Mouse (Mus musculus): ENCODE data around the gene Olfr1020. TPM values are rescaled to one million over a fixed set of nuclear protein-coding genes. Genes with fewer than 3 reads are reported as not detected.

Olfr1020 gene
- not detected in 2 replicates for polyA plus RNA-seq (2015; fragmentation: Nextera tagmentation; extraction: Ambion mirVana)

DNA sequence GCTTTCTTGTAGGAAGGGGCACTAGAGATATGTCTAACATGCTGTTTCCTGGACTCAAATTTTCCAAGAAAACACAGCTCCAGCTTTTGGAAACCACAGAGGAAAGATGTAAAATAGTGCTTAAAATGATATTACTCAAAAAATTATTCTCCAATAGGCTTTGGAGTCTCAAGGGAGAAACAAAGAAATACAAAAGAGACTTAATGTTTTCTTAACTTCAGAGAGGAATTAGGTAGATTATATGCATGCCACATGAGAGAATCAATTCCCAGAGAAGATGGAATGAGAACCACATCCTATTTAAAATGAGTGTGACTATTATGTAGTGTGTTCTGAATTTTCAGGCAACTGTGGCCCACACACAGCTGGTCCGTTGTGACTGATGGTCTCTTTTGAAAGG, at the start of gene Olfr1020:
Gene Olfr1020 (plus strand): TSS at position 301 of the 400 bp plus-strand sequence.
- no peak for ATAC-seq (replicated peaks; ENCODE audit: low FRiP score, low read depth)
- no peaks in the 10 kb centered on the region for H3K9me3 ChIP-seq (replicated peaks; ENCODE audit: low read length)
- no peak within 1 kb of the TSS for H3K27ac ChIP-seq
- no peak within 1 kb of the TSS for H3K4me2 ChIP-seq (ENCODE audit: low read length)
- H3K4me1 ChIP-seq (replicated peaks; ENCODE audit: insufficient read depth, low read length), result no peaks in the 10 kb centered on the region
- H3K36me3 ChIP-seq (ENCODE audit: insufficient read depth, low read length), result no peaks in the 10 kb centered on the region
- WGBS, result 68% methylated on average over 1 of the region's 1 CpGs
- no peak within 1 kb of the TSS for H3K9ac ChIP-seq (ENCODE audit: low read depth, low read length)
- no peak for TF ChIP-seq CTCF (IDR thresholded peaks at IDR 0.05; ENCODE audit: low read depth)
- H3K27me3 ChIP-seq (ENCODE audit: insufficient read depth, low read length), result no peaks in the 10 kb centered on the region
- no peak within 1 kb of the TSS for H3K4me3 ChIP-seq (replicated peaks; ENCODE audit: low read depth, low read length)
- DNase-seq (ENCODE audit: low spot score), result no peak

DNA sequence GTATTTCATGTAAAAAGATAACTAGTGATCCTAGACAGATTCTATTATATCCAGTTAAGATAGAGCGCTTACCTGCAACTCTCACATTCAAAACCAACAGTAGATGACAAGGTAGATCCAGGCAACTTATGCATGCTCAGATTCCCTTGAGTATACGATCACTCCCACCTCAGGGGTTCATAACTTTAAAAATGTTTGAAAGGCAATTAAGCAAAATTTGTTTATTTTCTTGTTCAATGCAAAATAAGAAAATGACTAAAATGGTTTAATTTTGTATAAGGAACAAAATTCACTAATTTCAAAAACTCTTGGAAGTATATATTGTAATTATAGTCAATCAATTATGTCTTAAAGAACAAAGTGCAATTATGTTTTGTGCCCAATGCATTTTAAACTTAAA, 44.4 kb upstream of the Olfr1020 start, which contains the start of gene Olfr1016:
Gene Olfr1016 (minus strand): TSS at position 101 of the 400 bp plus-strand sequence.
- Histone ChIP-seq H3K27me3 (ENCODE audit: insufficient read depth, low read length) (no peaks in the 10 kb centered on the region), H3K4me3 (replicated peaks; ENCODE audit: low read depth, low read length) (no peak within 1 kb of the TSS), H3K9ac (ENCODE audit: low read depth, low read length) (no peak within 1 kb of the TSS), H3K36me3 (ENCODE audit: insufficient read depth, low read length) (no peaks in the 10 kb centered on the region), H3K4me1 (replicated peaks; ENCODE audit: insufficient read depth, low read length) (no peaks in the 10 kb centered on the region), H3K4me2 (ENCODE audit: low read length) (no peak within 1 kb of the TSS), H3K9me3 (replicated peaks; ENCODE audit: low read length) (no peaks in the 10 kb centered on the region), H3K27ac (no peak within 1 kb of the TSS)
- no peak for TF ChIP-seq CTCF (IDR thresholded peaks at IDR 0.05; ENCODE audit: low read depth)
- WGBS, result 87% methylated on average over 2 of the region's 2 CpGs
- DNase-seq (ENCODE audit: low spot score) (no peak), ATAC-seq (replicated peaks; ENCODE audit: low FRiP score, low read depth) (no peak)

DNA sequence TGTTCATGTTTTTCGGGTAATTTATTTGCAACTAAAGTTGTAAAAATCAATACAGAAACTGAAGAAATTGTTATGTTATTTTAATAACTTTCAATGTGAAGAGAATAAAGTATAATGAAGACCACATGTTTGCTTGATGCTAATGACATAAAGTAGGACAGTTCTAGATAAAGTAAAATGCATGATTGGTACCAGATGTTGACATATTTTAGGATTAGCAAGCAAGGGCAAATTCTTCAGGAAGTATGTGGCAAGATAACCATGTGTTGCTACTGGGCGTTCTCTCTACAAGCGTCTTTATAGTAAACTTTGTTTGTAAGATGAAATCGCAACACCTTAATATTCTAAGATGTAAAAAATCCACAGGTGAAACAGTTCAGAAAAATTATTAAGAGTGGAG, 42.3 kb upstream of the Olfr1020 start:
- ATAC-seq (replicated peaks; ENCODE audit: low FRiP score, low read depth) (no peak), DNase-seq (ENCODE audit: low spot score) (no peak)
- no peak for TF ChIP-seq CTCF (IDR thresholded peaks at IDR 0.05; ENCODE audit: low read depth)
- 88% methylated on average over 4 of the region's 4 CpGs for WGBS
- H3K36me3 ChIP-seq (ENCODE audit: insufficient read depth, low read length), result no peaks in the 10 kb centered on the region
- H3K9ac ChIP-seq (ENCODE audit: low read depth, low read length), result no peak overlapping the region
- no peak overlapping the region for H3K4me2 ChIP-seq (ENCODE audit: low read length)
- no peak overlapping the region for H3K4me3 ChIP-seq (replicated peaks; ENCODE audit: low read depth, low read length)
- no peaks in the 10 kb centered on the region for H3K4me1 ChIP-seq (replicated peaks; ENCODE audit: insufficient read depth, low read length)
- no peaks in the 10 kb centered on the region for H3K27me3 ChIP-seq (ENCODE audit: insufficient read depth, low read length)
- no peaks in the 10 kb centered on the region for H3K9me3 ChIP-seq (replicated peaks; ENCODE audit: low read length)
- H3K27ac ChIP-seq, result no peak overlapping the region

DNA sequence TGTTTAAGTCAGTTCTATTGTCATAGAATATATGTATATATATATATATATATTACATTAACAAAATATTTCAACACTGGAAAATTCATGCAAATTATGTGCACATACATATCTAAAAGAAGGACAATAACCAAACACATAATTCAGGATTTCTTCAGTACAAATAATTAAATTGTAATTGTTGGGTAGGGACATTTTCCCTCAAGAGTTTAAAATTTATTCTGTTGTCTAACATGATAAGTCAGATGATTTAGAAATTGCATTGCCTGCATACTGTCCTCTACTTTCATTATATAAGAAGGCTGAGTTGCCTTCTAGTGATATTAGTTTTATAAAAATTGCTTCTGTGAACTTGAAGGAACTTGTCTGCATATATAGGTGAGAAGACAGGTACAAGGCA, 28.7 kb upstream of the Olfr1020 start, which contains the start of gene Olfr1018:
Gene Olfr1018 (plus strand): TSS at position 301 of the 400 bp plus-strand sequence.
- Histone ChIP-seq H3K9me3 (replicated peaks; ENCODE audit: low read length) (no peaks in the 10 kb centered on the region), H3K9ac (ENCODE audit: low read depth, low read length) (no peak within 1 kb of the TSS), H3K36me3 (ENCODE audit: insufficient read depth, low read length) (no peaks in the 10 kb centered on the region), H3K4me3 (replicated peaks; ENCODE audit: low read depth, low read length) (no peak within 1 kb of the TSS), H3K4me1 (replicated peaks; ENCODE audit: insufficient read depth, low read length) (no peaks in the 10 kb centered on the region), H3K27ac (no peak within 1 kb of the TSS), H3K27me3 (ENCODE audit: insufficient read depth, low read length) (no peaks in the 10 kb centered on the region), H3K4me2 (ENCODE audit: low read length) (no peak within 1 kb of the TSS)
- no peak for TF ChIP-seq CTCF (IDR thresholded peaks at IDR 0.05; ENCODE audit: low read depth)
- no peak for DNase-seq (ENCODE audit: low spot score)
- no peak for ATAC-seq (replicated peaks; ENCODE audit: low FRiP score, low read depth)

DNA sequence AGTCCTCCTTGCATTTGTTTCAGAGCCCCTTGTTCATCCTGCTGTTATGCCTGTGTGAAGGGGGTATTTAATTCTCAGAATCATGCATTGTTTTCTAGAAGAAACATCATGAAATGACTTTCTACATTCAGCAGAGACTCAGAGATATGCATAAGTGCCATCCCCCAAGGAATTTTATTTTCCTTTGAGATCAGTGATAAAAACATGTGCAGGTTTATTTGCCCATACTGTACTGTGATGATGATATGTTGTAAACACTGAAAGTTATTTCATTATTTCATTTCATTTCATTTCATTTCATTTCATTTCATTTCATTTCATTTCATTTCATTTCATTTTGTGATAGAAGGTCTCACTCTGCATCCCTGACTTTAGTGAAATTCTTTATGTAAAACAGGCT, 1.4 kb upstream of the Olfr1020 start, which contains the start of gene Olfr1019:
Gene Olfr1019 (minus strand): TSS at position 101 of the 400 bp plus-strand sequence.
- Histone ChIP-seq H3K36me3 (ENCODE audit: insufficient read depth, low read length) (no peaks in the 10 kb centered on the region), H3K9me3 (replicated peaks; ENCODE audit: low read length) (no peaks in the 10 kb centered on the region), H3K4me3 (replicated peaks; ENCODE audit: low read depth, low read length) (no peak within 1 kb of the TSS), H3K4me2 (ENCODE audit: low read length) (no peak within 1 kb of the TSS), H3K27me3 (ENCODE audit: insufficient read depth, low read length) (no peaks in the 10 kb centered on the region), H3K4me1 (replicated peaks; ENCODE audit: insufficient read depth, low read length) (no peaks in the 10 kb centered on the region), H3K9ac (ENCODE audit: low read depth, low read length) (no peak within 1 kb of the TSS), H3K27ac (no peak within 1 kb of the TSS)
- DNase-seq (ENCODE audit: low spot score), result no peak
- no peak for TF ChIP-seq CTCF (IDR thresholded peaks at IDR 0.05; ENCODE audit: low read depth)
- no peak for ATAC-seq (replicated peaks; ENCODE audit: low FRiP score, low read depth)

DNA sequence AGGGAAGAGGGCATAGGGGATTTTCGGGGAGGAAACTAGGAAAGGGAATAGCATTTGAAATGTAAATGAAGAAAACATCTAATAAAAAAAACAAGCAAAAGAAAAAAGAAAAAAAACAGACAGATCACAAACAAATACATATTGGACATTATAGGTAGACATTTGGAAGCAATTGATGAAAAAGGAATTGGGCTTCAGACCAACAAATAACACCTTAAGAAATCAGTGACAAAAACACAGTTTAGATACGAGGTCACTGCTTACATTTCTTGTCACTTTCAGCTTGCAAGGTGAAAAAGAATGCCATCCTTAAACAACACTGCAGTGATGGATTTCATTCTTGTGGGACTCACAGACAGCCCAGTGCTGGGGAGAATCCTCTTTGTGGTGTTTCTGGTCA, 21.5 kb downstream of the Olfr1020 start, which contains the start of gene Olfr1022:
Gene Olfr1022 (plus strand): TSS at position 301 of the 400 bp plus-strand sequence.
- 58% methylated on average over 2 of the region's 2 CpGs for WGBS
- H3K4me3 ChIP-seq (replicated peaks; ENCODE audit: low read depth, low read length), result no peak within 1 kb of the TSS
- no peak within 1 kb of the TSS for H3K4me2 ChIP-seq (ENCODE audit: low read length)
- no peaks in the 10 kb centered on the region for H3K36me3 ChIP-seq (ENCODE audit: insufficient read depth, low read length)
- no peak for TF ChIP-seq CTCF (IDR thresholded peaks at IDR 0.05; ENCODE audit: low read depth)
- H3K27me3 ChIP-seq (ENCODE audit: insufficient read depth, low read length), result no peaks in the 10 kb centered on the region
- H3K27ac ChIP-seq, result no peak within 1 kb of the TSS
- no peak within 1 kb of the TSS for H3K9ac ChIP-seq (ENCODE audit: low read depth, low read length)
- ATAC-seq (replicated peaks; ENCODE audit: low FRiP score, low read depth) (no peak), DNase-seq (ENCODE audit: low spot score) (no peak)
- no peaks in the 10 kb centered on the region for H3K9me3 ChIP-seq (replicated peaks; ENCODE audit: low read length)
- H3K4me1 ChIP-seq (replicated peaks; ENCODE audit: insufficient read depth, low read length), result no peaks in the 10 kb centered on the region

DNA sequence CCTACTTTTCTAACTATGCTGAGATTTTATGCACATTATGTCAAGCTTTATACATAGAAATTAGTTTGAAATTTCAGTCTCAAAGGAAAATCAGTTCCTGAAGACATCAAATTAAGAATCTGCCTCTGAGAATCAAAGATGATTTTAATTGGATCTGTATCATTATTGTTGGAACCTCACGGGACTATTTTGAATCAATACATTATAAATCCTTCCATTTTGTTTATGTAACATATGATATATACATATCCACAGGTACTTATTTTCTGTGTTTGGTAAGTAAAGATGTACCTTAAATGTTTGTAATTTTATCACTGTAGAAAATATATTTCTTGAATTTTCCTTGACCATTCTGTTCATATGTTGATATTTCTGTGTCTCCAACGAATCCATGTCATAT, 38.5 kb downstream of the Olfr1020 start, which contains the start of gene Olfr1023:
Gene Olfr1023 (plus strand): TSS at position 301 of the 400 bp plus-strand sequence.
- no peak within 1 kb of the TSS for H3K4me3 ChIP-seq (replicated peaks; ENCODE audit: low read depth, low read length)
- no peak within 1 kb of the TSS for H3K9ac ChIP-seq (ENCODE audit: low read depth, low read length)
- H3K36me3 ChIP-seq (ENCODE audit: insufficient read depth, low read length), result no peaks in the 10 kb centered on the region
- DNase-seq (ENCODE audit: low spot score) (no peak), ATAC-seq (replicated peaks; ENCODE audit: low FRiP score, low read depth) (no peak)
- H3K4me2 ChIP-seq (ENCODE audit: low read length), result no peak within 1 kb of the TSS
- TF ChIP-seq CTCF (IDR thresholded peaks at IDR 0.05; ENCODE audit: low read depth), result no peak
- 58% methylated on average over 2 of the region's 2 CpGs for WGBS
- H3K9me3 ChIP-seq (replicated peaks; ENCODE audit: low read length), result no peaks in the 10 kb centered on the region
- no peaks in the 10 kb centered on the region for H3K4me1 ChIP-seq (replicated peaks; ENCODE audit: insufficient read depth, low read length)
- no peak within 1 kb of the TSS for H3K27ac ChIP-seq
- no peaks in the 10 kb centered on the region for H3K27me3 ChIP-seq (ENCODE audit: insufficient read depth, low read length)

Other genes starting within 250 kb of the Olfr1020 start
- gene Olfr1000, start 235.1 kb upstream of the Olfr1020 start, polyA plus RNA-seq (2015; fragmentation: Nextera tagmentation; extraction: Ambion mirVana), result not detected in 2 replicates
- not detected in 2 replicates for gene Olfr1002, start 196.3 kb upstream of the Olfr1020 start, polyA plus RNA-seq (2015; fragmentation: Nextera tagmentation; extraction: Ambion mirVana)
- not detected in 2 replicates for gene Olfr154, start 182.6 kb upstream of the Olfr1020 start, polyA plus RNA-seq (2015; fragmentation: Nextera tagmentation; extraction: Ambion mirVana)
- not detected in 2 replicates for gene Olfr1006, start 168.3 kb upstream of the Olfr1020 start, polyA plus RNA-seq (2015; fragmentation: Nextera tagmentation; extraction: Ambion mirVana)
- not detected in 2 replicates for gene Olfr1008, start 157.6 kb upstream of the Olfr1020 start, polyA plus RNA-seq (2015; fragmentation: Nextera tagmentation; extraction: Ambion mirVana)
- not detected in 2 replicates for gene Olfr1009, start 131.6 kb upstream of the Olfr1020 start, polyA plus RNA-seq (2015; fragmentation: Nextera tagmentation; extraction: Ambion mirVana)
- gene Olfr1012, start 84.3 kb upstream of the Olfr1020 start, polyA plus RNA-seq (2015; fragmentation: Nextera tagmentation; extraction: Ambion mirVana), result not detected in 2 replicates
- gene Olfr1013, start 79.9 kb upstream of the Olfr1020 start, polyA plus RNA-seq (2015; fragmentation: Nextera tagmentation; extraction: Ambion mirVana), result not detected in 2 replicates
- gene Olfr1014, start 74.3 kb upstream of the Olfr1020 start, polyA plus RNA-seq (2015; fragmentation: Nextera tagmentation; extraction: Ambion mirVana), result not detected in 2 replicates
- not detected in 2 replicates for gene Olfr1015, start 65.0 kb upstream of the Olfr1020 start, polyA plus RNA-seq (2015; fragmentation: Nextera tagmentation; extraction: Ambion mirVana)
- not detected in 2 replicates for gene Olfr1016, start 44.5 kb upstream of the Olfr1020 start, polyA plus RNA-seq (2015; fragmentation: Nextera tagmentation; extraction: Ambion mirVana)
- not detected in 2 replicates for gene Olfr1018, start 28.6 kb upstream of the Olfr1020 start, polyA plus RNA-seq (2015; fragmentation: Nextera tagmentation; extraction: Ambion mirVana)
- not detected in 2 replicates for gene Olfr1019, start 1.5 kb upstream of the Olfr1020 start, polyA plus RNA-seq (2015; fragmentation: Nextera tagmentation; extraction: Ambion mirVana)
- not detected in 2 replicates for gene Olfr1022, start 21.6 kb downstream of the Olfr1020 start, polyA plus RNA-seq (2015; fragmentation: Nextera tagmentation; extraction: Ambion mirVana)
- gene Olfr1023, start 38.6 kb downstream of the Olfr1020 start, polyA plus RNA-seq (2015; fragmentation: Nextera tagmentation; extraction: Ambion mirVana), result not detected in 2 replicates
- gene Olfr1024, start 58.0 kb downstream of the Olfr1020 start, polyA plus RNA-seq (2015; fragmentation: Nextera tagmentation; extraction: Ambion mirVana), result not detected in 2 replicates
- not detected in 2 replicates for gene Olfr1025-ps1, start 68.2 kb downstream of the Olfr1020 start, polyA plus RNA-seq (2015; fragmentation: Nextera tagmentation; extraction: Ambion mirVana)
- gene Olfr1026, start 74.5 kb downstream of the Olfr1020 start, polyA plus RNA-seq (2015; fragmentation: Nextera tagmentation; extraction: Ambion mirVana), result not detected in 2 replicates
- gene Olfr1028, start 103.4 kb downstream of the Olfr1020 start, polyA plus RNA-seq (2015; fragmentation: Nextera tagmentation; extraction: Ambion mirVana), result not detected in 2 replicates
- not detected in 2 replicates for gene Olfr1029, start 126.9 kb downstream of the Olfr1020 start, polyA plus RNA-seq (2015; fragmentation: Nextera tagmentation; extraction: Ambion mirVana)
- not detected in 2 replicates for gene Olfr1030, start 132.2 kb downstream of the Olfr1020 start, polyA plus RNA-seq (2015; fragmentation: Nextera tagmentation; extraction: Ambion mirVana)
- gene Olfr1031, start 143.3 kb downstream of the Olfr1020 start, polyA plus RNA-seq (2015; fragmentation: Nextera tagmentation; extraction: Ambion mirVana), result not detected in 2 replicates
- not detected in 2 replicates for gene Olfr1032, start 158.5 kb downstream of the Olfr1020 start, polyA plus RNA-seq (2015; fragmentation: Nextera tagmentation; extraction: Ambion mirVana)
- gene Olfr1033, start 173.6 kb downstream of the Olfr1020 start, polyA plus RNA-seq (2015; fragmentation: Nextera tagmentation; extraction: Ambion mirVana), result 5.0 and 5.4 TPM in 2 replicates
- 0.04 and 0.09 TPM in 2 replicates for gene Olfr1034, start 198.8 kb downstream of the Olfr1020 start, polyA plus RNA-seq (2015; fragmentation: Nextera tagmentation; extraction: Ambion mirVana)
- gene Olfr1036, start 227.0 kb downstream of the Olfr1020 start, polyA plus RNA-seq (2015; fragmentation: Nextera tagmentation; extraction: Ambion mirVana), result not detected in 2 replicates
- not detected in 2 replicates for gene Olfr1037, start 240.4 kb downstream of the Olfr1020 start, polyA plus RNA-seq (2015; fragmentation: Nextera tagmentation; extraction: Ambion mirVana)

Data from kidney, postnatal 0 days (tissue).